Mouse (Mus musculus): ENCODE measurements around the gene Nfix.

GRCm38 (mm10) chr8:84813830-84814229 lies 13.7 kb upstream of the Nfix start:
- TF ChIP-seq CTCF (IDR thresholded peaks at IDR 0.05; ENCODE audit: extremely low read depth, insufficient read depth, low read length) (no peak), POLR2A (IDR thresholded peaks at IDR 0.05; ENCODE audit: extremely low read depth, insufficient read depth, low read length) (no peak)

Data from cortical plate, adult 2 months (tissue).